ENCODE assay signal across 11 mouse cellular contexts in genomic region chr13:113871853-113872252, GRCm38 (mm10).
DNase-seq lines count a peak whose midpoint lies in the region; ATAC-seq lines count a peak whose summit lies in the region.
"Had no signal": no experiment of that assay in that cellular context is flagged by ENCODE, and none has a peak within 500 bp of the region (broad histone marks: within the 10 kb centered on the region; RNA-seq: fewer than 3 reads in every experiment).

No protein-coding gene starts in this region.

- peak; percentile 84 for DNase-seq in adrenal gland, postnatal 10 days
- no peak for DNase-seq in adrenal gland, postnatal 4 days (ENCODE audit: low spot score in 2 of 2)
- peak; percentile 37 for DNase-seq in embryonic facial prominence, embryonic 14.5 days (ENCODE audit: low spot score)
- DNase-seq in lung, adult 18-20 months, result peak; percentile 45 to 53
- DNase-seq in right cerebral cortex, postnatal 10 days (ENCODE audit: low spot score in 2 of 2), result no peak
- DNase-seq in liver, result no peak
- DNase-seq: thymus, postnatal 25 days had no signal

- H3K4me1 ChIP-seq in embryonic facial prominence, embryonic 14.5 days (ENCODE audit: control insufficient read depth, insufficient read depth, low read length), result no peaks in the 10 kb centered on the region
- peaks cover 16% of the 10 kb centered on the region for H3K4me1 ChIP-seq in heart, embryonic 16.5 days (ENCODE audit: control insufficient read depth, insufficient read depth, low read length)
- peaks cover 34% of the 10 kb centered on the region for H3K4me1 ChIP-seq in liver, embryonic 12.5 days
- H3K4me1 ChIP-seq: neural tube, embryonic 13.5 days had no signal

- no peaks in the 10 kb centered on the region for H3K36me3 ChIP-seq in embryonic facial prominence, embryonic 14.5 days (ENCODE audit: control insufficient read depth, insufficient read depth, low read length)
- no peaks in the 10 kb centered on the region for H3K36me3 ChIP-seq in heart, embryonic 16.5 days (ENCODE audit: control insufficient read depth, insufficient read depth)
- no peaks in the 10 kb centered on the region for H3K36me3 ChIP-seq in liver, embryonic 12.5 days
- H3K36me3 ChIP-seq: limb, embryonic 15.5 days; neural tube, embryonic 13.5 days had no signal

- H3K4me3 ChIP-seq in embryonic facial prominence, embryonic 14.5 days (ENCODE audit: low read depth, low read length), result no peak overlapping the region
- H3K4me3 ChIP-seq in heart, embryonic 16.5 days (ENCODE audit: low read length), result no peak overlapping the region
- H3K4me3 ChIP-seq in liver, embryonic 12.5 days, result no peak overlapping the region
- H3K4me3 ChIP-seq: limb, embryonic 15.5 days; neural tube, embryonic 13.5 days had no signal

- ATAC-seq in embryonic facial prominence, embryonic 14.5 days (ENCODE audit: low read depth), result no peak
- ATAC-seq in heart, embryonic 16.5 days (replicated peaks; ENCODE audit: extremely low read depth, insufficient read depth, low FRiP score), result peak; percentile 72
- no peak for ATAC-seq in liver, embryonic 12.5 days

- no peak overlapping the region for H3K9ac ChIP-seq in embryonic facial prominence, embryonic 14.5 days (ENCODE audit: low read depth, low read length)
- H3K9ac ChIP-seq in heart, embryonic 16.5 days (ENCODE audit: low read length), result no peak overlapping the region
- no peak overlapping the region for H3K9ac ChIP-seq in liver, embryonic 12.5 days
- H3K9ac ChIP-seq: limb, embryonic 15.5 days; neural tube, embryonic 13.5 days had no signal

- H3K27me3 ChIP-seq in embryonic facial prominence, embryonic 14.5 days (replicated peaks; ENCODE audit: control insufficient read depth, insufficient read depth, low read length), result no peaks in the 10 kb centered on the region
- no peaks in the 10 kb centered on the region for H3K27me3 ChIP-seq in heart, embryonic 16.5 days (ENCODE audit: control insufficient read depth, insufficient read depth, low read length)
- no peaks in the 10 kb centered on the region for H3K27me3 ChIP-seq in liver, embryonic 12.5 days (replicated peaks)
- H3K27me3 ChIP-seq: limb, embryonic 15.5 days; neural tube, embryonic 13.5 days had no signal

- 0 out of 2 replicates have a peak overlapping the region, but pooled peaks have one; percentile 3 for H3K4me2 ChIP-seq in embryonic facial prominence, embryonic 14.5 days (ENCODE audit: low read depth, low read length)
- H3K4me2 ChIP-seq in heart, embryonic 16.5 days (ENCODE audit: low read depth, low read length), result peak overlapping the region; percentile 52
- no peak overlapping the region for H3K4me2 ChIP-seq in liver, embryonic 12.5 days
- H3K4me2 ChIP-seq: limb, embryonic 15.5 days; neural tube, embryonic 13.5 days had no signal

- no peak overlapping the region for H3K27ac ChIP-seq in embryonic facial prominence, embryonic 14.5 days (replicated peaks; ENCODE audit: low read depth, low read length)
- H3K27ac ChIP-seq in heart, embryonic 16.5 days (ENCODE audit: low read length), result no peak overlapping the region
- H3K27ac ChIP-seq in liver, embryonic 12.5 days, result no peak overlapping the region
- H3K27ac ChIP-seq: limb, embryonic 15.5 days; neural tube, embryonic 13.5 days had no signal

- no peaks in the 10 kb centered on the region for H3K9me3 ChIP-seq in embryonic facial prominence, embryonic 14.5 days (ENCODE audit: control insufficient read depth, low read length)
- H3K9me3 ChIP-seq in heart, embryonic 16.5 days (replicated peaks; ENCODE audit: control insufficient read depth, low read length), result no peaks in the 10 kb centered on the region
- H3K9me3 ChIP-seq in liver, embryonic 12.5 days (replicated peaks), result no peaks in the 10 kb centered on the region
- H3K9me3 ChIP-seq: limb, embryonic 15.5 days; neural tube, embryonic 13.5 days had no signal

- WGBS in embryonic facial prominence, embryonic 14.5 days, result 53% methylated on average over 13 of the region's 13 CpGs
- whole genome bisulfite sequencing in heart, embryonic 16.5 days, result 23% methylated on average over 13 of the region's 13 CpGs
- WGBS in liver, embryonic 12.5 days (ENCODE audit: insufficient replicate concordance), result 64% methylated on average over 13 of the region's 13 CpGs

Comparison
In these comparisons a context has a peak if more than half of its experiments do, and no peak if none do; other contexts are left out.
1. DNase-seq: peak in adrenal gland, postnatal 10 days (single experiment), embryonic facial prominence, embryonic 14.5 days (single experiment) and lung, adult 18-20 months (2 of 2); none in adrenal gland, postnatal 4 days (0 of 2), right cerebral cortex, postnatal 10 days (0 of 2) and liver (single experiment).